Mouse (Mus musculus): ENCODE data around the gene Cited1.
"Not testable (repeated sequence)": the region's sequence is repeated elsewhere in the genome, so short reads cannot be mapped to it uniquely, and the experiment has no call there.

Cited1 gene

DNA sequence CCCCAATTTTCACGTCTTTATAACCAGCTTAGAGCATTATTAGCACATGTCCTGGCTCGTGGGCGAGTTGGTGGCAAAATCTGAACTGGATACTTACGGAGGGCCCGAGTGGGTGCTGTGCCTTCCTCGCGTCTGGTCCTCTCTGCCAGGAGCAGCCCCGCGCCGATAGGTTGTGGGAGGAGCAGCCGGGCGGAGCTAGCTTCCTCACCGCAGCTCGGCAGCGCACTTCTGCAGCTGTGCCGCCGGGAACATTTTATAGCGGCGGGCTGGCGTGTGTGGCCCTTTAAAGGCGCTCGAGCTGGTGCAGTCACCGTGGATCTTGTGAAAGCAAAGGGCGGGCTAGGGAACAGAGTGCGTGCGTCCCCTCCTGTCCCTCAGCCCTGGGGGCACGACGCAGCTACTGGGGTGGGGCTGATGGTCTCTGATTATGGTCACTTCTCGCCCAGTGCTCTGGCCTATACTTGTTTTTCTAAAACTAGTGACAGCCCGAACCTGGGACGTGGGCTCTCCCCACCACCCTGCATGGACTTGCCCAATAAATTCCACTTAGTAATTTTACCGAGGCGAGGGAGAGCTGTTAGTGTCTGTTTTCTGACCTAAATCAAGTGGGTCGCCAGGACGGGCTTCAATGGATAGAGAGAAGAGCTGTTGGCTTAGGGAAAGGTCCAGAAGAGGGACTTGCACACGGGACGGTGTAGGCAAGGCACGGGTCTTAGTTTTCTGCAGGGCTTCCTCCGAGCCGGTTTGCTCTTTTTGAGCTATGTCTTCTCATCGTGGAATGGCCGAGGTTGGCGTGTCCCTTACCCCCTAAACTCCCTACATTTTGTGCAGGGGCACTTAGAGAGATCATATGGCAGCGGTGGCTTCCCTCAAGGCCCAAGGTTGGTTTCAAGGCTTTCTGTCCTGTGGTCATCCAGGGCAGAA lies at the start of gene Cited1:
Gene Cited1, minus strand, starts transcription at position 245 of the 924 bp plus-strand sequence.
- DNase-seq (ENCODE audit: low spot score), result peak; percentile 25

DNA sequence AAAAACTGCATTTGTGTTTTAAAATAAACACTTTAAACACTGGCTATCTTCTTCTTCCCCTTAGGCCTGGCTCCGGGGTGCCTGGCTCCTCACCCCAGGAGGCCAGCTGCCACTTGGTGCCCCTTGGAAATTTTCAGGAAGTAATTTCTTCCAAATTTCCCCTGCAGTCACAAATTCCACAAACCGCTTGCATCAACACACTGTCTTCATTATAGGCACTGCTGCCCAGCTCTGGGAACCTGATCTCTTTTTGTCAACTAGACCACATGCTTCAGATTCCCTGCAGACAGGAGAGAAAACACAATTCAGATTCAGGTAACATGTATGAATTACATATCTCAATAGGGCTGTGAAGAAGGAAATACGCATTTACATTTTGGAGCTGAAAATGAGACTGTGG lies 32.9 kb upstream of the Cited1 start:
- DNase-seq (ENCODE audit: low spot score), result no peak

DNA sequence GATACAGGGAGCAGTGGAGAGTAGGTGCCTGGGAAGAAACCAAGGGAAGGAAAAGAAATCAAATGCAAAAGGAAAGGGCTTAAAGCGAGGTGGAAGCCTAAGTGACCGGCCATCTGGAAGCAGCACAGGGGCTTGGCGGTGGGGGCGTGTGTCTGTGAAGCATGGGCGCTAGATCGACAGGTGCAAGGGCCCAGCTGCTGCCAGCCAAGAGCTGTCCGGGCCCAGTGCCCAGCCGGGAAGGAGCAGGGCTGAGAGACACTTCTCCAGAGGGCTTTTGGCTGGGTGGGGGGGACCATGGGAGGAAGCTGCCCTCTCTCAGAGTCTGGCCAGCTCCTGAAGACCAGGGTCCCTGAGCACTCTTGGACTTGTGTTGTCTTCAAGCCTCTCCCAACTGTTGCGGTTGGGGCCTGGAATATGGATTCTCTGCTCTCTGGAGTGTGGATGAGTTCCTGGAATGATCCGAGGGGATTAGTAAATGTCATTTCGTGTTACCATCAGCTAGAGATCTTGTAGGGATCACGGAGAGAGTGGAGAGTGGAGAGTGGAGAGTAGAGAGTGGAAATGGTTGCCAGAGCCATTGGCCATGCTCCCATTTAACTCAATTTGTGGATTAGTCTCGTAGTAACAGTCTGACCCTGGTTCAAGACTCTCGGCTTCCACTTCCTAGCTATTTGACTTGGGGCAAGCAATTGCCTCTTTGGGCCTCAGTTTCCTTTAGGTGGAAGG lies 10.8 kb upstream of the Cited1 start:
- DNase-seq (ENCODE audit: low spot score), result no peak

DNA sequence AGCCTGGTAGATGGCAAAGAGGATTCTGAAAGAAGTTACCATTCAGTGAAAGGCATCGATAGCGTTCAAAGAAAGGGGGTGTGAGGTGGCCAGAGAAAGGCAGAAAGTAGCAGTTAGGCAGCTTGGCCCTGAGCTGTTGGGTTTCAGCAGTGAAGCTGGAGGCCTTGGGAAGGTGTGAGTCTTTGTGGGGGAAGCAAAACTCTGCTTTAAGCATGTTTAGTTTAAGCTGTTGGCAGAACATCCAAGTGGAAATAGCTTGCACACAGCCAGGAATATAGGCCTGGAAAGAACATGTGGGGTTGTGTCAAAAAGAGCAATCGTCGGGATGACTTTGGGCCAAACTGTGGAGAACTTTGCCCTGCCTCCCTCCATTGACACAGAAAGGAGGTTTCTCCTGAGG lies 7.8 kb upstream of the Cited1 start:
- no peak for DNase-seq (ENCODE audit: low spot score)

DNA sequence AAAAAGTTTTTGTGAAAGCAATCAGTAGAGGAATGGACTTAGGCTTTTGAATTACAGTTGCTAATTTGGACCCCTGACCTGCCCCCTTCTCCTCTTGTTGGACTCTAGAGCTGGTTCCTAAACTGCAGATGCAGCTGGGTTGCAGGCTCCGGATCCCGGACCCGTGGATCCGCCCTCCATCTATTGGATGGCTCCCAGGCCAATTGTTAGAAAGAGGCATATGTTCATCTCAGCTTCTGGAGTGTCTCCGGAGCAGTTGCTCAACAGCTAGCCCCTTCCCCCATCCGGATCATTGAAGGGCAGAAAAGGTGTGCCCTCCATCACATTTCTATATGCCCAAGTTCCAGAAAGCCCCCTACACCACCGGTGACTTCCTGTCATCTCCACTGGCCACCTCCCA lies 1.9 kb upstream of the Cited1 start:
- peak; percentile 10 for DNase-seq (ENCODE audit: low spot score)

DNA sequence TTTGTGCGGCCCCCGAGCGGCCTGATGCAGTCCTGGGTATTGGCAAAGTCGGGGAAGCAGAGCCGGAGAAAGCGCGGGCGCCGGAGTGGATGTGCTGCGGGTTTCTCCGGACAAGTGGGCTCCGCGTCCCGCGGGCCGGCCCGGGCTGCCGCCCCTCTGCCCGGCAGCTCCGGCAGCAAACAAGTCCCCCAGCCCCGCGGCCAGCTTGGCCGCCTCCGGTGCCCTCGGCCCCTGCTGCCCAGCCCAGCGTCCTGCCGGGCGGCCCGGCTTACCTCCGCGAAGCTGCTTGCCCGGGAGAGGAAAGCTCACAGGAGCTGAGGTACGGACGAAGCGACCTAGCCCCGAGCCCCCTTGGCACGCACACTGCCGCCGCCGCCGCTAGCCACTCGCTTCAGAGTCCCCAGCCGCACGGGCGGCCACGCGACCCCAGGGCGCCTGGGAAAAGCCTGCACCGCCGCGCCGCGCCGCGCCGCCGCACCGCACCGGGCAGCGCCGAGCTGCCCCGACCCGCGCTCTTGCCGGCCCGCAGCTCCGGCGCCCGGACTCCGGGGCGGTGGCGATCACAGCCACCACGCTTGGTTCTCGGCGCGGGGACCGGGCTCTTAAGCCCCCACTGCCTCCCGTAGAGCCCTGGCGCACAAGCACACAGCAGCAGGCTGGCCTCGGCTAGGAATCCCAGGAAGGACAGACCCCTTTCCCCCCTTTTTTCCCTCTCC lies 602 bp downstream of the Cited1 start:
- no peak for DNase-seq (ENCODE audit: low spot score)

DNA sequence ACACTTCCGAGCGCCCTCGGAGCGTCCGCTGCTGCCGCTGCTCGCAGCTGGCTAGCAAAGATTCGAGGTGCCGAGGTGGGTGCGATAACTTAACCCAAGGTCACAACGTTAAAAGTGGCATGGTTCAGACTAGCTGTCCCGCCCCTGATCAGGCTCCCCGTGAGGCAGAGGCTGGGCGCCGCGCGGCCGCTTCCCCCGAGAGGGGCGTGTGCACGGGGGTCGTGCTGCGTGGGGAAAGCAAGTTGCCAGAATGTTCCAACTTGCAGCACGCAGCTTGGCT lies 1.1 kb downstream of the Cited1 start:
- DNase-seq (ENCODE audit: low spot score), result no peak

DNA sequence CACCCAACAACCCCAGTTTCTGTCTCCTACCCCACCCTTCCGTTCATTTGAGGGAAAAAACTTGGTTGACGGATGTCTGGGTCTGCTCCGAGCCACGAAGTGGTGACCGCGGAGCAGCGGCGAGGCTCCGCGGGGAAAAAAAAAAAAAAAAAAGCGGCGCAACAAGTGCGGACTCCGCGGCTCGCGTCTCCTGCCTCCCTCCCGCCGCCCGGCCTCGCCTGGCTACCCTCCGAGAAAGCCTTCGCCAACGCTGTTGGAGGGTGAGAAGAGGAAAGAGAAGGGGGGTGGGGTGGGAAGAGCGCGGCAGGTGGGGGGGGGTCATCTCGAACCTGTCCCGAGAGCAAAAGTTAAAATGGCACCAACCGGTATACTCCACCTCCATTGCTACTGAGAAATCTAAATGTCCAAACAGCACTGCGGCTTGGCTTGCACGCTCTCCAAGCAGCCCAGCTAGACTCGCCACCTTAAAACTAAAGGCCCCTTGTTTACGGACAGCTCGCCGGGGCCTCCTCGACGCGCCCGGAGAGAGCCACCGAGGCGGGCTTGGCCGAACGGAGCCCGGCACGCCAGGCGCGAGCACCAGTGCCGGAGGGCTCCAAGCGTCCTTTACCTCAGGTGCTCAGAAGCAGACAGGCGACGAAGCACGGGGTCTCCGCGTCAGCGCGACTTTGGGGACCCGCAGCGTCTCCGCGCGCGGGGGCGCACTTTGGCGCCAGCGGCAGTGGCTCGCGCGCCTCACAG lies 1.7 kb downstream of the Cited1 start:
- no peak for DNase-seq (ENCODE audit: low spot score)

DNA sequence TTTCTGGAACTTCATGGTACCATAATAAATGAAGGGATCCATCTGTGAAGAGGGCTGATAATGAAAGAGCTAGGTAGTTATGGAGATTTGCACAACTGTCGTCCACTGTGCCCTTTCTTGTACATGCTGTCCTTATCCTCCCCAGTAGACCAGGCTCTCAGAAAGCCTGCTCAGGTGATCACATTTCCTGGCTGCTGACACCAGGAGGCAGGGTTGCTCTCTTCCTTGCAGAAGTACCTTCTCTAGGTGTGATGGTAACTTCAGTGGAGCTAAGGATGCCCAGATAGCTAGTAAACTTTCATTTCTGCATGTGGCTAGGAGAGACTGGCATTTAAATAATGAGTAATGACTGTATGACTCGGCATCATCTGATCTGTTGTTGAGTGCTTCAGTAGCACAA lies 7.6 kb downstream of the Cited1 start:
- DNase-seq (ENCODE audit: low spot score), result no peak

DNA sequence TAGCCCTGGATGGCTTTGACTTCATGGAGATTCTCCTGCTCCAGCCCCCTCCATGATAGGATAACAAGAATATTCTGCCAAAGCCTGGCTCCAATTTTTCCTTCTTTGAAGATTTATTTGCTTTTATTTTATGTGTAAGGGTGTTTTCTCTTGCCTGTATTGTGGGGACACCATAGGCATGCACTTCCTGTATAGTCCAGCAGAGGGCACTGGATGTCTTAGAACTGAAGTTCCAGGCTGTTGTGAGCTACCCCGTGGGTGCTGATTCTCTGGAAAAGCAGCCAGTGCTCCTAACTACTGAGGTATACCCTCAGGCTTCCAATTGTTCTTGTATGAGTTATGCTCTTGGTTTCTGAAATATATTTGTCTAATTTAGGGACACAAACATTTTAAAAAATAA lies 32.9 kb downstream of the Cited1 start:
- no peak for DNase-seq (ENCODE audit: low spot score)

DNA sequence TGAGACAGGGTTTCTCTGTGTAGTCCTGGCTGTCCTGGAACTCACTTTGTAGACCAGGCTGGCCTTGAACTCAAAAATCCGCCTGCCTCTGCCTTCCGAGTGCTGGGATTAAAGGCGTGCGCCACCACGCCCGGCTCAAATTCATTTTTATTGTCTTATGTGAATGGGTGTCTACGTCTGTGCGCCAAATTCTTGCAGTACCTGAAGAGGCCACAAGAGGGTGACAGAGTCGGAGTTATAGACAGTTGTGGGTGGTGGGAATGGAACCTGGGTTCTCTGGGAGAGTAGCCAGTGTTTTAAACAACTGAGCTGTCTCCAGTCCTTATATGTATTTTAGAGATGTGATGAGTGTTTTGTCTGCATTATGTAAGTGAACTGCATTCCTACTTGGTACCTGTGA lies 36.6 kb downstream of the Cited1 start:
- not testable (repeated sequence) for DNase-seq (ENCODE audit: low spot score)

All from left cerebral cortex, adult 11 months (tissue).